Mouse (Mus musculus) liver, embryonic 11.5 days (tissue): ENCODE results near the gene Phldb1. TPM values are rescaled to one million over a fixed set of nuclear protein-coding genes. Genes with fewer than 3 reads are reported as not detected.
"Not testable (repeated sequence)": the region's sequence is repeated elsewhere in the genome, so short reads cannot be mapped to it uniquely, and the experiment has no call there.

Experiments
- ATAC-seq: fragments of 200-750 bp; cut with Nextera tagmentation; replicated peaks from 2 replicates; pipeline ENCODE4 v1.8.0; 2017; ENCODE audit warnings: moderate number of reproducible peaks, mild to moderate bottlenecking, moderate TSS enrichment, moderate library complexity; ENCODE audit not compliant: low FRiP score
- DNase-seq: peaks from one replicate; pipeline ENCODE4 v3.0.0-alpha.2; 2017; ENCODE audit warnings: low spot score
- H3K27ac ChIP-seq: fragments of 300-500 bp; sonication (generic); 2 replicates; pipeline ENCODE4 v1.5.1; 2014; ENCODE audit warnings: mild to moderate bottlenecking, low read depth, low read length, control low read depth
- H3K27me3 ChIP-seq: fragments of 300-500 bp; sonication (generic); replicated peaks from 2 replicates; pipeline ENCODE4 v1.6.1; 2014; ENCODE audit warnings: low read length, mixed read lengths; ENCODE audit not compliant: control insufficient read depth, insufficient read depth
- H3K36me3 ChIP-seq: fragments of 300-500 bp; sonication (generic); 2 replicates; pipeline ENCODE4 v1.6.1; 2014; ENCODE audit warnings: mild to moderate bottlenecking, low read length, moderate library complexity, mixed read lengths; ENCODE audit not compliant: control insufficient read depth, insufficient read depth
- H3K4me1 ChIP-seq: fragments of 300-500 bp; sonication (generic); replicated peaks from 2 replicates; pipeline ENCODE4 v1.6.1; 2014; ENCODE audit warnings: low read length, mixed read lengths; ENCODE audit not compliant: control insufficient read depth, insufficient read depth
- H3K4me2 ChIP-seq: fragments of 300-500 bp; sonication (generic); 2 replicates; pipeline ENCODE4 v1.6.1; 2014; ENCODE audit warnings: mild to moderate bottlenecking, control low read depth, moderate library complexity
- H3K4me3 ChIP-seq: fragments of 300-500 bp; sonication (generic); 2 replicates; pipeline ENCODE4 v1.5.1; 2014; ENCODE audit warnings: low read depth, low read length, control low read depth
- H3K9ac ChIP-seq: fragments of 300-500 bp; sonication (generic); 2 replicates; pipeline ENCODE4 v1.6.1; 2014; ENCODE audit warnings: low read depth, low read length, control low read depth
- H3K9me3 ChIP-seq: fragments of 300-500 bp; sonication (generic); 2 replicates; pipeline ENCODE4 v1.6.1; 2016; ENCODE audit warnings: low read length, inconsistent platforms, mixed read lengths; ENCODE audit not compliant: control insufficient read depth
- WGBS: fragments of 180-500 bp; shearing (Covaris S2); extraction: QIAGEN DNeasy Blood & Tissue Kit; methylation state at CpG from one replicate; pipeline ENCODE4 v1.1.7; 2014; 5-methylcytosine and 5-hydroxymethylcytosine counted together
- polyA plus RNA-seq: library from polyadenylated mRNA; unstranded; fragments of >200 nt; fragmentation: Nextera tagmentation; extraction: Ambion mirVana; gene quantifications from 2 replicates; pipeline ENCODE4 v1.2.1, GENCODE M21; 2014

Gene Phldb1
- polyA plus RNA-seq, 1 experiment from 2014 or later = 10.9 TPM

- WGBS = 85% methylated on average over 8 of the region's 8 CpGs
- Histone ChIP-seq H3K36me3 (no peaks in the 10 kb centered on the region), H3K27me3 (no peaks in the 10 kb centered on the region), H3K4me3 (no peak overlapping the region), H3K4me2 (no peak overlapping the region), H3K27ac (no peak overlapping the region), H3K9ac (no peak overlapping the region), H3K9me3 (no peaks in the 10 kb centered on the region), H3K4me1 (no peaks in the 10 kb centered on the region)
- DNase-seq = no peak
- ATAC-seq = no peak
These were observed 88.0 kb downstream of the Phldb1 start for GRCm38 (mm10) chr9:44647026-44647425.

GRCm38 (mm10) chr9:44646366-44646765 lies 88.6 kb downstream of the Phldb1 start:
- Histone ChIP-seq H3K27me3 (no peaks in the 10 kb centered on the region), H3K4me3 (no peak overlapping the region), H3K27ac (no peak overlapping the region), H3K4me2 (peak overlapping the region; percentile 39), H3K4me1 (no peaks in the 10 kb centered on the region), H3K9me3 (no peaks in the 10 kb centered on the region), H3K36me3 (no peaks in the 10 kb centered on the region), H3K9ac (no peak overlapping the region; the same call in 1 of the 2 replicates)
- no peak for ATAC-seq
- DNase-seq = no peak
- 67% methylated on average over 6 of the region's 6 CpGs for WGBS

- Histone ChIP-seq H3K4me1 (no peaks in the 10 kb centered on the region), H3K9me3 (no peaks in the 10 kb centered on the region), H3K4me3 (no peak overlapping the region), H3K27me3 (no peaks in the 10 kb centered on the region), H3K9ac (no peak overlapping the region; the same call in 1 of the 2 replicates), H3K4me2 (peak overlapping the region; percentile 39), H3K27ac (no peak overlapping the region), H3K36me3 (no peaks in the 10 kb centered on the region)
- ATAC-seq (peak; percentile 41; the same call in 1 of the 2 replicates), DNase-seq (no peak)
- WGBS = 40% methylated on average over 15 of the region's 15 CpGs
These were observed 89.1 kb downstream of the Phldb1 start for GRCm38 (mm10) chr9:44645924-44646323.

- DNase-seq (no peak), ATAC-seq (no peak)
- H3K9me3 ChIP-seq = no peaks in the 10 kb centered on the region
- H3K27me3 ChIP-seq = no peaks in the 10 kb centered on the region
- 66% methylated on average over 5 of the region's 5 CpGs for WGBS
- H3K4me2 ChIP-seq = peak overlapping the region; percentile 39; the same call in 1 of the 2 replicates
- no peak overlapping the region for H3K4me3 ChIP-seq
- H3K4me1 ChIP-seq = no peaks in the 10 kb centered on the region
- H3K36me3 ChIP-seq = no peaks in the 10 kb centered on the region
- H3K9ac ChIP-seq = no peak overlapping the region
- H3K27ac ChIP-seq = no peak overlapping the region
These were observed 89.5 kb downstream of the Phldb1 start for GRCm38 (mm10) chr9:44645481-44645880.

GRCm38 (mm10) chr9:44644186-44644585 lies 90.8 kb downstream of the Phldb1 start:
- no peak for DNase-seq
- Histone ChIP-seq H3K4me2 (no peak overlapping the region), H3K27me3 (no peaks in the 10 kb centered on the region), H3K36me3 (no peaks in the 10 kb centered on the region), H3K9me3 (no peaks in the 10 kb centered on the region), H3K4me3 (no peak overlapping the region), H3K4me1 (no peaks in the 10 kb centered on the region), H3K27ac (no peak overlapping the region), H3K9ac (no peak overlapping the region)
- WGBS = 70% methylated on average over 2 of the region's 2 CpGs
- ATAC-seq = no peak

GRCm38 (mm10) chr9:44643103-44643502 lies 91.9 kb downstream of the Phldb1 start:
- H3K4me1 ChIP-seq = no peaks in the 10 kb centered on the region
- no peaks in the 10 kb centered on the region for H3K27me3 ChIP-seq
- H3K27ac ChIP-seq = no peak overlapping the region
- ATAC-seq = no peak
- H3K4me2 ChIP-seq = no peak overlapping the region
- WGBS = 94% methylated on average over 7 of the region's 7 CpGs
- peaks cover 3% of the 10 kb centered on the region; the same call in 1 of the 2 replicates for H3K36me3 ChIP-seq
- no peak for DNase-seq
- no peaks in the 10 kb centered on the region for H3K9me3 ChIP-seq
- no peak overlapping the region for H3K4me3 ChIP-seq
- H3K9ac ChIP-seq = no peak overlapping the region

- H3K27ac ChIP-seq = no peak overlapping the region
- H3K4me1 ChIP-seq = no peaks in the 10 kb centered on the region
- H3K27me3 ChIP-seq = no peaks in the 10 kb centered on the region
- WGBS = 86% methylated on average over 2 of the region's 2 CpGs
- H3K9me3 ChIP-seq = no peaks in the 10 kb centered on the region
- no peak overlapping the region for H3K4me2 ChIP-seq
- no peak overlapping the region for H3K9ac ChIP-seq
- no peak for DNase-seq
- H3K4me3 ChIP-seq = no peak overlapping the region
- ATAC-seq = no peak
- peaks cover 15% of the 10 kb centered on the region for H3K36me3 ChIP-seq
These were observed 93.4 kb downstream of the Phldb1 start for GRCm38 (mm10) chr9:44641616-44642015.

GRCm38 (mm10) chr9:44640646-44641357 lies 94.2 kb downstream of the Phldb1 start:
- 86% methylated on average over 3 of the region's 3 CpGs for WGBS
- Histone ChIP-seq H3K4me2 (no peak overlapping the region), H3K36me3 (peaks cover 22% of the 10 kb centered on the region), H3K4me1 (no peaks in the 10 kb centered on the region), H3K9me3 (no peaks in the 10 kb centered on the region), H3K27ac (no peak overlapping the region), H3K4me3 (no peak overlapping the region), H3K27me3 (no peaks in the 10 kb centered on the region), H3K9ac (no peak overlapping the region)
- DNase-seq (no peak), ATAC-seq (no peak)

GRCm38 (mm10) chr9:44640028-44640427 lies 95.0 kb downstream of the Phldb1 start:
- not testable (repeated sequence) for DNase-seq, H3K4me3 ChIP-seq, H3K4me1 ChIP-seq, H3K4me2 ChIP-seq, ATAC-seq, H3K9me3 ChIP-seq, H3K27me3 ChIP-seq, H3K9ac ChIP-seq, H3K27ac ChIP-seq
- 61% methylated on average over 1 of the region's 1 CpGs for WGBS
- H3K36me3 ChIP-seq = peaks cover 27% of the 10 kb centered on the region
